Mouse (Mus musculus) liver, embryonic 14.5 days (tissue): ENCODE measurements at regions not wholly inside any gene's neighbourhood (a gene's known extent, or its start where the extent isn't known, plus 50 kb on each side); places are given as distances from the start of the nearest gene placed in this dataset.

Experiments
- CTCF ChIP-seq: IDR thresholded peaks from 2 replicates; pipeline ENCODE4 v1.5.1; 2016; ENCODE audit warnings: antibody characterized with exemption, low read depth, control low read depth
- EP300 ChIP-seq: IDR thresholded peaks from 2 replicates; pipeline ENCODE4 v1.6.1; 2016; ENCODE audit warnings: antibody characterized with exemption, low read depth

DNA sequence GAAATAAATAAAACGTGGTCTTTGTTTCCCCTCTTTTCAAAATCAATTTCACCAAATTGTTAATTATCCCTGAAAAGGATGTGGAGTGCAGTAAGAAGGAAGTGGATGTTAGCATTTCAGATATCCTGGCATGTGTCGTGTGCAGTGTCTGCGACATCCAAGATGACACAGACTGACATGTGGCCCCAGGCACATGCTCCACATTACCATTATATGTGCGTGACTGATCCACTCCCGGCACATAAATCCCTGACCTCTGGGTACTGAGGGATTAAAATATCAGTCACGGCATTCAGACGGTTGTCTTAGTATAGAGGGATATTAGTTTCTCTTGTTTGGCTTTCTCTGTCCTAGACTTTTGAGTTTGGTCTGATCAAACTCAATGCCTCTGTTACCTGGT is 168.0 kb upstream of the Slc25a13 start:
- no peak for TF ChIP-seq CTCF
- TF ChIP-seq EP300 = no peak
